Mouse (Mus musculus) thymus, postnatal 0 days (tissue): ENCODE results near the gene Cdkal1. TPM values are rescaled to one million over a fixed set of nuclear protein-coding genes. Genes with fewer than 3 reads are reported as not detected.

Experiments
- DNase-seq: peaks from one replicate; pipeline ENCODE4 v3.0.0-alpha.2; 2015; ENCODE audit warnings: low spot score
- polyA plus RNA-seq: library from polyadenylated mRNA; unstranded; fragments of >200 nt; fragmentation: Nextera tagmentation; extraction: Ambion mirVana; gene quantifications from 2 replicates; pipeline ENCODE4 v1.2.1, GENCODE M21; 2015

Gene Cdkal1
- polyA plus RNA-seq, 1 experiment from 2014 or later, result 31.9 TPM

DNA sequence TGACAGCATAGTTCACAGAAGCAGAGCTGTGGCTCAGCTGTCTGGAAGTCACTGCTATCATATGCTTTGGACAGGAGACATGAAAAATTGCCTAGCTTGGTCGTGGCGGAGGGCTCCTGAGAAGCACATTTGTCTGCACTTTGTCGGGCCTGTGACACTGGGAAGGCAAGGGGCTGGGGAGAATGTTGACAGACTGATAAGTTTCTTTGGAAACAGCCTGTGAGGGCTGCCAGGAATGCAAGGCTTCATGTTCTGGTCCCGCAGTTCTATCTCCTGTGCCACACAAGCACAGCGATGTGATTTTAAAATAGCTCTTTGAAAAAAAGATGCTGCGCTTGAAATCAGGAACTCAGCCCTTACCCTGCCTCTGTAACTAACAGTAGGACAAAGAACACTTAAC lies 573.9 kb downstream of the Cdkal1 start:
- no peak for DNase-seq

DNA sequence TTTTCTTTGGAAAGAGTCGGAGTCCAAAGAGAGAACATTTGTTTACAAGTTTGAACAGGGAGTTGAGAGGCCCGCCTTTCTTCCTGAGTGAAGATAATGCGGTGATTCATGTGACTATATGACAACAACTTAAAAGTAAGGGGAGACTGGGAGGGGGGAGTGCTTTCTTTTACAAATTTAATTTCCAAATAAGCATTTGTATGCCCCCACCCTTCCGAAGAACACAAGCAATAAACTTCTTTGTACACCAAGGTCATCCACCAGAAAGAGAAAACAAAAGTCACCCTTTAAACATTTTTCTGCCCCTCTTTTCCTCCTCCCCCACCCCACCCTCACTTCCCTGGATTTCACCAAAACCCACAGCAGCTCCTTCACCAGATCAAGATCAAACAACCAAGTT lies 577.3 kb downstream of the Cdkal1 start:
- DNase-seq, result no peak

DNA sequence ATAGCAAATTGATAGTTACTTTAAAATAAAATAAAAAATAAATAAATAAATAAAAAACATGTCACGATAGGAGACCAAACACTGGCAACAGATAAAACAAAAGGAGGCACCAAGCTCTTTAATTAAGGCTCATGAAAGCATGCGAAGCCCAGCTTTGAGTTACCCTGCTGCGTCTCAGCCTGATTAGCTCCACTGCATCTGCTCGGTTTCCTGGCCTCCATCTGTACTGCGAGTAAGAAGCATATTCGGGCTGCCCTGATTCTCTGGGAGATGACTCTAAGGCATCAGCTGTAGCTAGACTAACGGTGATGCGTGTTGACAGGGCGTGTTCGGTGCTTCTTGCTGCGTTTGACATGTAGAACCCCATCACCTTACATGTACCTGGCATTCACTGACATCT lies 581.2 kb downstream of the Cdkal1 start:
- no peak for DNase-seq

DNA sequence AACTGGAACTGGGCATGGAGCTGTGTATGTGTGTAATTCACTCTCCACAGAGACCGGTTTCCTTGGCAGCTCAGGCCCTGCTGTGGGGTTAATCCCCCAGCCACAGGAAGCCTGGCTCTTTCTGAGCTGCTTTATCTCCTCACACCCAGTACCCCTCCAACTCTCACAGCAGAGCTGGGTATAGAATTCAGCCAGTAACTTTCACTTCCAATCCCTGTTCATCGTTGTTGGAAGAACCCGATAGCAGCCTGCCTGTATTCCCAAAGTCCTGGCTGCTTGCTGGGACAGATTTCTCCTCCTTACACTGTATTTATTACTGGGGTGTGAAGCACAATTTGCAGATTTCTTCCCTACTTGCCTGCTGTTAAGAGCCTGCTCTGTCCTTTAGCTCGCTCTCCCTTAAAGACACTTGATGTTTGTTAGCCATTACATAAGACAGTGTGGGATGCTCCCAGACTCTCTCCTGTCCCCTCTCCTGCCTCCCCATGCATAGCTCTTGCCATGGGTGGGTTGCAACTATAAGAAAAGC lies 581.7 kb downstream of the Cdkal1 start:
- DNase-seq, result no peak

DNA sequence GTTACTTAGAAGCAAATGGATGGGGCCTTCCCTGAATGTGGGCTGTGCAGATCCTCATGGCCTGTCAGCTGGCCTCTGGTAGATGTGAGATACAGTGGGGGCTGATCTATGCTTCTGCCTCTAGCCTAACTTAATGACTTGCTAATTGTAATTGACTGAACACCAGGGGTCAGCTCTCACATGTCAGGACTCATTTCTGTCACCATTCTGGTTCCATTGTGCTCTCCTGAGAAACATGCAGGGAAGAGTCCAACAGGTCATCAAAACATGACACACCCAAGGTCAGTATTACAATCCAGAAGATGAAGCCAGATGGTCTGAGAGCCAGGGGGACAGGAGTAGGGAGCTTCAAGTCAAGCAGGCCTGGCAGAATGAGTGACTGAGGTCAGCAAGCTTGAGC lies 584.0 kb downstream of the Cdkal1 start:
- DNase-seq, result no peak

DNA sequence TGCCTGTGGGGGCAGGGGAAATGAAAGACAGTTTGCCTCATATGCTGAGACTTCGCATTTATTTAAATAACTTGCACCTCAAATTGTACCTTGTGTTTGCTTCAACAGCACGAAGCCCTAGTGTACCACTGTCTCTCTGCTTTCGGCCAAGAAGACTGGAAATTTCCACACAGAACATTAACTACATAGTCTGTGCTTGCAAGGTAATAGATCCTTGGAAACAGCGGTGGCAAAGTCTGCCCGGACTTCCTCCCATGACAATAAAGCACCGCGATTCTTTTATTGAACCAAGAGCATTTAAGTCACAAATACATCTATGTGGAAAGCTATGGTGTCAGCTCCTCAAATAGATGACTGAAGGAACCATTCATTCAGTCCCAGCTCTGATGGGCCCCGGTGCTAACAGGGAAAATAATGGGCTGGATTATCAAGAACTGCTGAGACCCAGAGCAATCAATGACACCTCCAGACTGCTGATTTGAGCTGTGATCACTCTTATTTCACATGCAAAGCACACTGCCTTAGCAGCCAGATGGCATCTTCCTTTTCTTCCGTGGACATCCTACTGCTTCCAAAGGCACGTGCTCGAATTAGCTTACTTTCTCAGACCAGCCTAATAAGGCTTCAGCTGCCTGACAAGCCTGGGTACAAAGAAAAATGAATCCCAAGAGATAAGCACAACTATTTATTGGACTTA lies 591.3 kb downstream of the Cdkal1 start:
- no peak for DNase-seq

DNA sequence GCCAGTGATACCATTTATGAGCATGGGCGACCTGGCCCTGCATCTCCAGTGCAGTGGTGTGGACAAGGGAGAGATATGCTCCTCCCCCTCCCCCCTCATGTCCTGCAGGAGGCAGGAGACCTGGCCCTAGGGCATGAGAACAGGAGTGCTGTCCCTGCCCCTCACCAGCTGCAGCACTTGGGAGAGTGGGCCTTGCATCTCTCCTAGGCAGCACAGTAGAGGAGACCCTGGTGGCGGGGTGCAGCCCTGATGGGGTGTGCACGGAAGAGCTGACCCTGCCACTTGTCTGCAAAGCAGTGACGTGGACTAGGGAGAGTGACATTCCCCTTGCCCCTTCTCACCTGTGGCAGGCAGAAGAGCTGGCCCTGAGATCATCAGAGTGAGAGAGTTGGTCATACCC lies 593.3 kb downstream of the Cdkal1 start:
- DNase-seq, result no peak

DNA sequence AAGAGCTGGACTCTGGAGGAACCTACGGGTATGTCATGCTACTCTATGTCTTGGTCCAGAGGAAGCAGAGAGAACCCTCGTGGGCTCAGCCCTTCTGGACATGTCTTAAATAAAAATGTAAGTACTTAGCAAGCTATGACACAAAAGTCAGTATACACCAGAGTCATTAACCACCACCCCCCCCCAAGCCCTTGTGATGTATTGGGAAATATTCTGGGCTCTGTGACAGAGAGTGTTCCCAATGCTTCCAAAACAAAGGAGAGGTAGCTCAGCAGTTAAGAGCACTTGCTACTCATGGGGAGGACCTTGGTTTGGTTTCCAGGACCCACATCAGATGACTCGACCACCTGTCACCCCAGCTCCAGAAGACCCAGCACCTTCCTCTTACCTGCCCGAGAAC lies 606.9 kb downstream of the Cdkal1 start:
- DNase-seq, result no peak

DNA sequence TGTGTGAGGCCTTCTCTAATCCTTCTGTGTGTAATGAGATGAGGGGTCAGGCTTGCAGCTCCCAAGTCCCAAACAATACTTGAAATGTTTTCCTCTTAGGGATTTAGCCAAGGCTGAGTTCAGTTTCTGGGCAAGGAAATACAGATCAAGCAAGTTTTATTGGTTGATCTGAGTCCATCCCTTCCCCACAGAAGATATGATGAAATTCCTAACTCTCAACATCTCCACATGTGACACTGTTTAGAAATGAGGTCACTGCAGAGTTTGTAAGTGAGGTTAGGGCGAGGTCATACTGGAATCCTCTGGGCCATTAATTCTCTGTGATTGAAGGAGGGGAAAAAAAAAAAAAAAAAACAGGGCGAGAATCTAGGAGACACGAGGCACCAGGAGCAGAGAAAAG lies 607.7 kb downstream of the Cdkal1 start:
- no peak for DNase-seq

DNA sequence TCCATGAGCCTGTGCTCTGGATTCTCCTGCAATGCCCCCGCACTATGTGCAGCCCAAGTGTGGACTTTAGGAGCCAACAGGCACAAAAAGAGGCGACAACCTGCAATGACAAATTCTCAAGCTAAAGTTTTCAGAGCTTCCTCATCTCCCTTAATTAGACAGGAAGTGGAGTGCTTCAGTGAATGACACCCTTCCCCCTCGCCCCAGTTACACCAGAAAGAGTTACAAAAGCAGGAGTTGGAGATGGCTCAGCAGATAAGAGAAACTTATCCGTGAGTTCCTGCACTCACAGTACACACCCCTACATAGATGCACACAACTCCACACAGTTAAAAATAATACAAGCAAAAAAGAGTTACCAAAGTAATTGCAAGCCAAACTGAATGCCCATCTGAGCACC lies 620.4 kb downstream of the Cdkal1 start:
- peak; percentile 60 for DNase-seq

DNA sequence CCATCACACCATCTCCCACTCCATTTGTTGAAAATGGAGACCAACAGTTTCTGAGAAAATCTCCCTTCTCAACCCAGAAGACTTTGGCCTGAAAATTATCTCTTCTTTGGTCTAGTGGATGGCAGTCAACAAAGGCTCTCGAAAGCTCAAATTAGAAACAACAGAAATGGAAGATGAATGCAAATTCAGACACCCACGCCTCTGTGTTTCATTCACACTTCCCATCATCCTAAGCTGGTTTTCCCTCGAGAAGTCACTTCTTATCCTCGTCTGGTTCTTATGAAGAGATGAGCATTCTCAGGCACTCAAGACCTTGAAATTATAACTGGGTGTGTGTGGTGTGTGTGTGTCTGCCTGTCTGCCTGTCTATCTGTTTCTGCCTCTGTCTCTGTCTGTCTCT lies 621.0 kb downstream of the Cdkal1 start:
- no peak for DNase-seq

DNA sequence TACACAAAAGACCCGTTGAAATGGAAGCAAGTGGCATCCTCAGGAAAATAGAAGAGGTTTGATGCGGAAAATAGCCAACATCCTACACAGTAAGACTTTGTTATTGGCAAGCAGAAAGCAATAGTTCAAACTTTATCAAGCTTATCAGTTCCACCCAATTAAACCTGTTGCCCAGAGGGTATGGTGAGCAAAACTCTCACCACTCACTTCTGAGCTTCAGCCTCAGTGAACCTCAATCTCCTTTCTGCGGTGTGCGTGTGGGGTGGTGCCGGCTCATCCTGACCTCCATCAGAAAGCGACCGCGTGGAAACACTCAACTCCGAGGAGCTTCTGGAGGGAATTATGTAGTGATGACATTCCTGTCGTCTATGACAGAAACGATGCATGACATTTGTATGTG lies 621.5 kb downstream of the Cdkal1 start:
- no peak for DNase-seq

DNA sequence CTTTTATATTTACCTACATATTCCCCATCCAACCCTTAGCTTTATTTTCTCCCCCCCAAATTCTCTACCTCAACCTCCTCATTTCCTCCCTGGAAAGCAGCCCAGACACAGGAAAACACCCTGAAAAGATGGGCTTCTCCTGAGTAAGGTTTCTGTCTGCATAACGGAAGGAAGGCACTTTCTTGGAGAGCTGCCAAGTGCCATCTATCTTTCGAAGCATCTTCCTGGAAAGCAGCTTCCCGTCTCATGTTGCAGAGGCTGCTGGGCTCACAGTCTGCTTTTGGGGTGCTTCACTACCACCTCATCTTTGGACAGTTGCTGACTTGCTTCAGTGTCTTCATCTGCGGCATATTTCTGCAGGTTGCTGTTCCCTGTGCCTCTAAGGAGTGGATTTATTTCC lies 622.8 kb downstream of the Cdkal1 start:
- peak; percentile 33 for DNase-seq

DNA sequence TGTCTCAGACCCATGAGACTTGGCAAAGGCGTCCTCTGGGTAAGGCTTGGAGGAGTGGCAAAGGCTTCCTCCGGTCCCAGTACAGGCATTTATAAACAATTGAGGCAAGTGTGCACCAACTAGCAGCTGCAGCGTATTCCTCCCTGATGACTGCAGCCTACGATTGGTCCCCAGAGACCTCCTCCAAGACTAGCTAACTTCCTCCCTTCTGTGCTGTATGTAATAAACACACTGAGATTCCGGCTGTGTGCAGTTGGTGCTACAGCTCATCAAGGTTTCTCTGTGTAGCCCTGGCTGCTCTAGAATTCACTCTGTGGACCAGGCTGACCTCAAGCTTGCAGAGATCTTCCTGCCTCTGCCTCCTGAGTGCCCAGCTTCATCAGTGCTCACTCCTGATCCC lies 630.7 kb downstream of the Cdkal1 start:
- no peak for DNase-seq

DNA sequence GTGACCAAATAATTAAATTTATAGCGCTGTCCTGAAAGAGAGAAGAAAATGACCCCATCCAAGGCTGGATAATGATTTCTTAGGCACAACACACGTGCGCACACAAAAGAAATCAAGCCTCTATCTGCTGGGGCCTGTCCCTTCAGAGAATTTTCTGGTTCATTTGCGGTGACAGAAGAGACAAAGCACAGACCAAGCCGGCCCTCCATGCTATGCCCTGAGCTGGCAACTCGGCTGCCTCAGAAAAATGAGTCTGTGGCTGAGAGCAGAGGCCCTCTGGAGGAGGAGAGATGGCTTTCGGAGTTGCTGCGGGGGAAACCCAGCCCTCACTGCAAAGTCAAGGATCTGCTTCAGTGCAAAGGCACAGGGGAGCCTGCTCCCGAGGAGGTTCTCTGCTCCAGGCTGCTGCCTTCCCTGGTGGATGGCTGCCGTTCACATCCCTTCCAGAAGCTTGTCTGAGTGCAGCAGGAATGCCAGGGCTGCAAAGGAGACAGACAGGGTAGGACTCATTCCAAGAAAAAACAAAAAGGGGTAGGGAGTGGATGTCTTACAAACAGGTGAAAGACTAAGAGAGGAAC lies 633.1 kb downstream of the Cdkal1 start:
- DNase-seq, result no peak

DNA sequence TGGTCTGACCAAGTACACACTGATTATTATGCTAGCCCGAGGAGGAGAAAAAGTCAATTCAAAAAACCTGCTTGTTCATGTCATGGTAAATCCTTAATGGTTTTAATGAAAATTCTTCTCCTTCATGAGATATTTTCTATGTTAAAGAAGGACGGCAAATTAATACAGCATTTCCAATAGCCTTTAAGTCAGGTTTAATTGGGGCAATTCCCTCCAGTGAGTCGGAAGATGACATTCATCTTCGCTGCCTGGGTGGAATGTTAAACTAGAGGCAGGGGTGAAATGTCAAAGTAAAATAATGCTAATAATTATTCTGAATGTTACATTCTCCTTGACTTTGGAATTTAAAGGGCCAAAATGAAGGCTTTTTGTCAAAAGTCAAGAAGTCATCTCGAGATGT lies 633.8 kb downstream of the Cdkal1 start:
- DNase-seq, result no peak

DNA sequence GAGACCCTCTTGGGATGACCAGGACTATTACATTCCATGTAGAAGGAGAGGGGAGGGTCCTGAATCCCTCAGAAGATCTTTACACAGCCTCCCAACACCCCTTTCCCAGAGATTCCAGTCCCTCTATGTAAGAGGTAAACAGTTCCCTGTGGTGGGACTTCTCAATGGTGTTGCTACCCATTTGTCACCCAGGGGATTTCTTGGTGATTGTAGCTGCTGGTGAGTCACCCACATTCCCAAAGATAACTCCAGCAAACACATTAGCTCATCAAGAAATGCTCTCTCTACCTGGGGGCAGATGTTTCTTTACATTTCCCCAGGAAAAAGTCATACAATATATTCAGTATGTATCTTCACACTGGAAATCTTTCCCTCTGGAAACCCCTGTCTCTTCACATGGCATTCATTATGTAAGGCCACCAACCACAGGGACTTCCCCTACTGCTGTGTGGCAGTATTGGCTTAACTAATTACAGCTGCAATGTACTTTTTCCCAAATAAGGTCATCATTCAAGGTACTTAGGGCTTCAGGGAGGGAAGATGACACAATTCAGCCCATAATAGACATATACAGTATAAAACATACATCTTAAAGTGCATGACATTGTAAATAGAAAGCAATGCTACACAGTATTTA lies 636.8 kb downstream of the Cdkal1 start:
- DNase-seq, result no peak

DNA sequence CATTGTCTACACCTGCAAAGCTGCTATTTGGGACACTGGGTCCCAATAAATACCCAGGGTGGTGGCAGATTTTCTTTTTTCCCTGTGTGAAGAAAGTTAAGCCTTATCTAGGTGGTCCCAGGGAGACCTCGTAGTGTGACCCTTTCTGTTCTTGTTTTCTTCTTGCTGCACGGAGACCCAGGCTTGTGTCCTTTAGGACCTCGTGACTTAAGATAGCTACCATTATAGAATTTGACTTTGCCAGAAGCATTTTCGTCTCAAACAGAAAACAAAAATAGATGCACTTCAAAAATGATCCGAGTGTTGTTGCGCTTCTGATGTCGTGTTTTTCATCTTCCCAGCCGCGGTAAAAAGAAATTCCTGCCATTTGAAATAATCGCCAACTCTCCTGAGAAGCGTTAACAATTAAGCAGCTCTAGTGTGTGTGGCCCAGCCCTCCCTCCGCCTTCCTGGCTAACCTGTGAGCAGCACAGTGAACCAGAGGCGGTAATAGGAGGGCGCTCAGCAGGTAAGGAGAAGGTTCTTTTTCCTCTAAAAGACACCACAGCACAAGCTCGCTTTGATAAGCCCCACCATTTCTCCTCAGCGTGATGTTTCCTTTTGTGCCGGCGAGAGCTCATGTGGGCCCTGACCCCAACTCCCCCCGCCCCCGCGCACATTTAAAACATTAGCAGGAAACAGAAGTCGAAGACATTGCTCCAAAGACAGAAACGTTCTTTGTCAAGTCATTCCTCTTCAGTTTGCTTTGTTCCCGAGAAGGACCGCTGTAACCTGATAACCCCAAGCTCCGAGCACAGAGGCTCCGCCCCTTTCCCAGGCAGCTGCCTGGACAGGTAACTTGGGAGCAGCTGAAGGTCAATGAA lies 645.1 kb downstream of the Cdkal1 start:
- peak; percentile 69 for DNase-seq

DNA sequence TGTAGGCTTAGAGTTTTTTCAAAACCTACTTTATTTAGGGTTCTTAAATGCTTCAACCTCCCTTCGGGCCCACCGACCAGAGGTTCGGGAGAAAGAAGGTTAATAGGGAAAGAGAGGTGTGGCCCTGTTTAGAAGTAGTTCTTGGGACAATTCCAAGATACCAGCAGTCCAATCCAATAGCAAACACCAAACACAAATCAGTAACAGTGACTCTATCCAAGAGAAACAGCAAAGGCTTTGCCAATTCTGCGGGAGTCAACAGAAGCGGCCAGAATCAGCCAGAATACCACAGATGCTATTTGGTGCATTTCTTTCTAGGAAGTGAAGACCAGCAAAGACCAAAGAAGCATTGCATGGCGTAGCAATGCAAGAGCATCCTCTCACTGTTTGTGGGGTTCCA lies 646.7 kb downstream of the Cdkal1 start:
- DNase-seq, result no peak

DNA sequence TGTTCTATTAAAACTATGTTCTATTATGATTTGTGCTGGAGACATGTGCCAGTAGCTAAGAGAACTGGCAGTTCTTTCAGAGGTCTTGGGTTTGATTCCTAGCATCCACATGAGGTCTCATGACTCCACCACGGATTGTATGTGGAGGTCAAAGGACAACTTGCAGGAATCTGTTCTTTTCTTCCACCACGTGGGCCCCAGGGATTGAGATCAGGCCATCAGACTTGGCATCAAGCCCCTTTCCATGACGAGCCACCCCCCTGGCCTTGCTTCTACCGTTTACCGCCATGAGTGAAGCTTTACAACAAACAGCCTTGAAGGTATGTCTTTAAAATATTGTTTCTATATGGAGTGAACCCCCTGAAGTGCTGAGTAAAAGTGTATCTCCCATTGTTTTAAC lies 651.6 kb downstream of the Cdkal1 start:
- no peak for DNase-seq

DNA sequence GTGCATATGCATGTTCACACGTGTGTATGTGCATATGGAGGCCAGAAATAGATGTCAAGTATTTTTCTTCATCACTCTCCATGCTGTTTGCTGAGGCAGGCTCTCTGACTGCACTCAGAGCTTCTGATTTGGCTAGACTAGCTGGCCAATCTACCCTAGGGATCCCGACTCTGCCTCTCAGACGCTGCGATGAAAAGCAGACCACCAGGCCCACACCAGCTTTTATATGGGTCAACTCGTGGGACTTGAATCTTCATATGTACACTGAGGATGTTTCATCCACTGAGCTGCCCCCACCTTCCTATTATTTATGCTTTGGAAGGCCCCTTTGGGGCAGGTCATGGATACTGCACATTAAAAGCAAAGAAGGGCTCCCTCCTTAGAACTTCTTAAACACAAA lies 652.0 kb downstream of the Cdkal1 start:
- DNase-seq, result no peak

DNA sequence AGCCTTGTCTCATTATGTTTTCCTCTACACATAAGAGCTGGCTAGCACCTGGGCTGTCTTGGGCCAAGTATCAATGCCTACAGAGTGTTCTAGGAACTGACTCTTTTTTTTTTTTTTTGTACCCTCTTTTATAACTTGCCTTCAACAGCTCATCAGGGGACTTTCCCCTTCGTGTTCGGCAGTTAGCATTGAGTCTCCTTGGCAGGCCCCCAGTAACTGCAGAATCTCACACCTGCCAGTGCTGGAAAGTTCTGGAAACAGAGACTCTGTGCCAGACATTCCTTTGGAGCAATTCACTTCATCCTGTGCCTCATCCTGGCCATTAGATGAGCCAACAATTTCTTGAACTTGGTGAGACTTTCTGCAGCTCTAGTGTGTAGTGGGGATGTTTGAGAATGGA lies 652.9 kb downstream of the Cdkal1 start:
- DNase-seq, result no peak
